Mouse (Mus musculus): ENCODE data around the gene Ndn. TPM values are rescaled to one million over a fixed set of nuclear protein-coding genes. Genes with fewer than 3 reads are reported as not detected.

Ndn gene
- polyA plus RNA-seq, 1 experiment from 2014 or later = 529 TPM

GRCm38 (mm10) chr7:62366730-62367129, 20.4 kb downstream of the Ndn start:
- Histone ChIP-seq H3K4me3 (replicated peaks; ENCODE audit: low read length) (no peak overlapping the region), H3K4me2 (ENCODE audit: low read length) (no peak overlapping the region), H3K27me3 (replicated peaks; ENCODE audit: control insufficient read depth, insufficient read depth, low read length) (no peaks in the 10 kb centered on the region), H3K9me3 (ENCODE audit: control insufficient read depth, low read length) (no peaks in the 10 kb centered on the region), H3K9ac (replicated peaks; ENCODE audit: low read depth, low read length) (no peak overlapping the region), H3K36me3 (ENCODE audit: control insufficient read depth, insufficient read depth) (no peaks in the 10 kb centered on the region), H3K27ac (ENCODE audit: low read length) (no peak overlapping the region), H3K4me1 (replicated peaks; ENCODE audit: control insufficient read depth, insufficient read depth, low read length) (no peaks in the 10 kb centered on the region)
- 67% methylated on average over 8 of the region's 8 CpGs for WGBS
- ATAC-seq = no peak

- Histone ChIP-seq H3K27me3 (replicated peaks; ENCODE audit: control insufficient read depth, insufficient read depth, low read length) (no peaks in the 10 kb centered on the region), H3K4me2 (ENCODE audit: low read length) (no peak overlapping the region)
Measured at GRCm38 (mm10) chr7:62375658-62376057, 29.3 kb downstream of the Ndn start.

GRCm38 (mm10) chr7:62376510-62377304, 30.3 kb downstream of the Ndn start, which contains the start of gene Magel2:
Magel2 (plus strand) TSS chr7:62377010.
- peak within 1 kb of the TSS; percentile 55 for H3K4me3 ChIP-seq (replicated peaks; ENCODE audit: low read length)
- ATAC-seq = peak; percentile 96
- peaks cover 3% of the 10 kb centered on the region; the same call in 1 of the 2 replicates for H3K9me3 ChIP-seq (ENCODE audit: control insufficient read depth, low read length)
- WGBS = 25% methylated on average over 31 of the region's 31 CpGs
- H3K9ac ChIP-seq (replicated peaks; ENCODE audit: low read depth, low read length) = peak within 1 kb of the TSS; percentile 63
- H3K36me3 ChIP-seq (ENCODE audit: control insufficient read depth, insufficient read depth) = no peaks in the 10 kb centered on the region
- H3K27ac ChIP-seq (ENCODE audit: low read length) = peak within 1 kb of the TSS; percentile 67
- peak within 1 kb of the TSS; percentile 59 for H3K4me2 ChIP-seq (ENCODE audit: low read length)
- no peaks in the 10 kb centered on the region for H3K27me3 ChIP-seq (replicated peaks; ENCODE audit: control insufficient read depth, insufficient read depth, low read length)
- 0 out of 2 replicates have a peak, but pooled peaks cover 2% of the 10 kb centered on the region for H3K4me1 ChIP-seq (replicated peaks; ENCODE audit: control insufficient read depth, insufficient read depth, low read length)

More at GRCm38 (mm10) chr7:62375658-62376057, 29.3 kb downstream of the Ndn start:
- H3K9me3 ChIP-seq (ENCODE audit: control insufficient read depth, low read length) = 0 out of 2 replicates have a peak, but pooled peaks cover 2% of the 10 kb centered on the region
- WGBS = 32% methylated on average over 4 of the region's 4 CpGs
- no peak for ATAC-seq
- no peak overlapping the region for H3K27ac ChIP-seq (ENCODE audit: low read length)
- H3K4me1 ChIP-seq (replicated peaks; ENCODE audit: control insufficient read depth, insufficient read depth, low read length) = 0 out of 2 replicates have a peak, but pooled peaks cover 2% of the 10 kb centered on the region
- no peak overlapping the region for H3K4me3 ChIP-seq (replicated peaks; ENCODE audit: low read length)
- no peak overlapping the region for H3K9ac ChIP-seq (replicated peaks; ENCODE audit: low read depth, low read length)
- H3K36me3 ChIP-seq (ENCODE audit: control insufficient read depth, insufficient read depth) = no peaks in the 10 kb centered on the region

- peak; percentile 58 for ATAC-seq
- H3K9ac ChIP-seq (replicated peaks; ENCODE audit: low read depth, low read length) = peak overlapping the region; percentile 63
- 0 out of 2 replicates have a peak, but pooled peaks cover 2% of the 10 kb centered on the region for H3K4me1 ChIP-seq (replicated peaks; ENCODE audit: control insufficient read depth, insufficient read depth, low read length)
- 36% methylated on average over 14 of the region's 14 CpGs for WGBS
- no peaks in the 10 kb centered on the region for H3K27me3 ChIP-seq (replicated peaks; ENCODE audit: control insufficient read depth, insufficient read depth, low read length)
- peaks cover 6% of the 10 kb centered on the region; the same call in 1 of the 2 replicates for H3K9me3 ChIP-seq (ENCODE audit: control insufficient read depth, low read length)
- H3K4me2 ChIP-seq (ENCODE audit: low read length) = peak overlapping the region; percentile 59
- peak overlapping the region; percentile 67 for H3K27ac ChIP-seq (ENCODE audit: low read length)
- H3K36me3 ChIP-seq (ENCODE audit: control insufficient read depth, insufficient read depth) = no peaks in the 10 kb centered on the region
- peak overlapping the region; percentile 55 for H3K4me3 ChIP-seq (replicated peaks; ENCODE audit: low read length)
Measured at GRCm38 (mm10) chr7:62377313-62377712, 30.9 kb downstream of the Ndn start.

GRCm38 (mm10) chr7:62378529-62378928, 32.2 kb downstream of the Ndn start:
- 0 out of 2 replicates have a peak, but pooled peaks cover 2% of the 10 kb centered on the region for H3K4me1 ChIP-seq (replicated peaks; ENCODE audit: control insufficient read depth, insufficient read depth, low read length)
- H3K4me3 ChIP-seq (replicated peaks; ENCODE audit: low read length) = no peak overlapping the region; the same call in 1 of the 2 replicates
- no peak overlapping the region for H3K27ac ChIP-seq (ENCODE audit: low read length)
- H3K27me3 ChIP-seq (replicated peaks; ENCODE audit: control insufficient read depth, insufficient read depth, low read length) = no peaks in the 10 kb centered on the region
- H3K36me3 ChIP-seq (ENCODE audit: control insufficient read depth, insufficient read depth) = no peaks in the 10 kb centered on the region
- H3K9me3 ChIP-seq (ENCODE audit: control insufficient read depth, low read length) = peaks cover 6% of the 10 kb centered on the region; the same call in 1 of the 2 replicates
- peak overlapping the region; percentile 59; the same call in 1 of the 2 replicates for H3K4me2 ChIP-seq (ENCODE audit: low read length)
- WGBS = 88% methylated on average over 9 of the region's 9 CpGs
- H3K9ac ChIP-seq (replicated peaks; ENCODE audit: low read depth, low read length) = no peak overlapping the region
- ATAC-seq = no peak

GRCm38 (mm10) chr7:62382391-62382790, 36.0 kb downstream of the Ndn start:
- Histone ChIP-seq H3K9ac (replicated peaks; ENCODE audit: low read depth, low read length) (no peak overlapping the region), H3K27ac (ENCODE audit: low read length) (no peak overlapping the region), H3K4me3 (replicated peaks; ENCODE audit: low read length) (no peak overlapping the region), H3K4me2 (ENCODE audit: low read length) (no peak overlapping the region), H3K9me3 (ENCODE audit: control insufficient read depth, low read length) (peaks cover 6% of the 10 kb centered on the region; the same call in 1 of the 2 replicates), H3K27me3 (replicated peaks; ENCODE audit: control insufficient read depth, insufficient read depth, low read length) (no peaks in the 10 kb centered on the region), H3K4me1 (replicated peaks; ENCODE audit: control insufficient read depth, insufficient read depth, low read length) (0 out of 2 replicates have a peak, but pooled peaks cover 2% of the 10 kb centered on the region), H3K36me3 (ENCODE audit: control insufficient read depth, insufficient read depth) (no peaks in the 10 kb centered on the region)
- 9% methylated on average over 2 of the region's 2 CpGs for WGBS
- peak; percentile 64; the same call in 1 of the 2 replicates for ATAC-seq

GRCm38 (mm10) chr7:62388291-62388690, 41.9 kb downstream of the Ndn start:
- H3K27me3 ChIP-seq (replicated peaks; ENCODE audit: control insufficient read depth, insufficient read depth, low read length) = no peaks in the 10 kb centered on the region
- H3K9me3 ChIP-seq (ENCODE audit: control insufficient read depth, low read length) = no peaks in the 10 kb centered on the region
- WGBS = 54% methylated on average over 4 of the region's 4 CpGs
- no peaks in the 10 kb centered on the region for H3K4me1 ChIP-seq (replicated peaks; ENCODE audit: control insufficient read depth, insufficient read depth, low read length)
- no peak overlapping the region for H3K9ac ChIP-seq (replicated peaks; ENCODE audit: low read depth, low read length)
- H3K4me3 ChIP-seq (replicated peaks; ENCODE audit: low read length) = no peak overlapping the region
- H3K4me2 ChIP-seq (ENCODE audit: low read length) = no peak overlapping the region
- H3K36me3 ChIP-seq (ENCODE audit: control insufficient read depth, insufficient read depth) = no peaks in the 10 kb centered on the region
- H3K27ac ChIP-seq (ENCODE audit: low read length) = no peak overlapping the region
- ATAC-seq = no peak

- Histone ChIP-seq H3K27ac (ENCODE audit: low read length) (no peak overlapping the region), H3K4me2 (ENCODE audit: low read length) (no peak overlapping the region), H3K9me3 (ENCODE audit: control insufficient read depth, low read length) (no peaks in the 10 kb centered on the region), H3K36me3 (ENCODE audit: control insufficient read depth, insufficient read depth) (no peaks in the 10 kb centered on the region), H3K4me3 (replicated peaks; ENCODE audit: low read length) (no peak overlapping the region), H3K9ac (replicated peaks; ENCODE audit: low read depth, low read length) (no peak overlapping the region), H3K4me1 (replicated peaks; ENCODE audit: control insufficient read depth, insufficient read depth, low read length) (no peaks in the 10 kb centered on the region), H3K27me3 (replicated peaks; ENCODE audit: control insufficient read depth, insufficient read depth, low read length) (no peaks in the 10 kb centered on the region)
- WGBS = 35% methylated on average over 1 of the region's 1 CpGs
- ATAC-seq = no peak
Measured at GRCm38 (mm10) chr7:62392202-62392601, 45.8 kb downstream of the Ndn start.

Measured in forebrain, embryonic 16.5 days (tissue).